Mouse (Mus musculus) macrophage (primary cell): Measurements from ENCODE around the gene Iqch. TPM values are rescaled to one million over a fixed set of nuclear protein-coding genes. Genes with fewer than 3 reads are reported as not detected.
A peak's percentile ranks its signal among the peaks of the same experiment; 100 is the strongest.

ENCODE experiments used
- H3K27ac ChIP-seq: fragments of 350-480 bp; formaldehyde crosslinking; 2 replicates; pipeline ENCODE4 v1.9.0; 2021
- H3K36me3 ChIP-seq: fragments of 350-480 bp; formaldehyde crosslinking; 2 replicates; pipeline ENCODE4 v1.9.0; 2021; ENCODE audit errors: inconsistent target
- H3K4me3 ChIP-seq: fragments of 350-480 bp; formaldehyde crosslinking; 2 replicates; pipeline ENCODE4 v1.9.0; 2021; ENCODE audit errors: inconsistent target
- H3K79me2 ChIP-seq: fragments of 350-480 bp; formaldehyde crosslinking; 2 replicates; pipeline ENCODE4 v1.9.0; 2021; ENCODE audit errors: inconsistent target
- WGBS: methylation state at CpG from one replicate; pipeline ENCODE4 v1.1.7; 2026; ENCODE audit warnings: inconsistent platforms; ENCODE audit not compliant: missing documents; 5-methylcytosine and 5-hydroxymethylcytosine counted together
- polyA plus RNA-seq: library from polyadenylated mRNA; stranded (reverse); fragments of 250-400 nt; gene quantifications from 3 replicates; pipeline ENCODE4 v1.2.4, GENCODE M21; 2018; ENCODE audit warnings: inconsistent platforms

The Iqch gene
- polyA plus RNA-seq, 1 experiment from 2014 or later: not detected

DNA sequence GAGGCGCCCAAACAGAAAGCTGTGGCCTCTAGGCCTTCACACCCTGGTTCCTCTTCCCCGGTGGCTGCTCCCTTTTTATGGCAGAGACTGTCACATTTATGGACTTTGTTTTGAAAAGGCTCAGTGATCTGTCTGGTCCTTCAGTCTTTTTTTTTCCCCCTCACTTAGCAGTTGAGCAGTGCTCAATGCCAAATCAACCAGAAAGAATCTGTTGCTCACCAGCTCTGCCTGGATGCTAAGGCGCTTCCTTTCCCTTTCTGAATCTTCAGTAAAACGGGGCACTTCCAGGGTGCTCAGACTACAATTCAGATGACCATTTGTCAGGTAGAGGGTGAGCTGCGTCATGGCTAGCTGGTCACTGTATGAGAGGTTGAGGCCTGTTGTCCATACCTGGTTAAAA, 148.0 kb downstream of the Iqch start:
- Histone ChIP-seq H3K36me3 (no peaks in the 10 kb centered on the region), H3K79me2 (no peaks in the 10 kb centered on the region), H3K27ac (no peak overlapping the region), H3K4me3 (no peak overlapping the region)
- 86% methylated on average over 5 of the region's 5 CpGs for WGBS

DNA sequence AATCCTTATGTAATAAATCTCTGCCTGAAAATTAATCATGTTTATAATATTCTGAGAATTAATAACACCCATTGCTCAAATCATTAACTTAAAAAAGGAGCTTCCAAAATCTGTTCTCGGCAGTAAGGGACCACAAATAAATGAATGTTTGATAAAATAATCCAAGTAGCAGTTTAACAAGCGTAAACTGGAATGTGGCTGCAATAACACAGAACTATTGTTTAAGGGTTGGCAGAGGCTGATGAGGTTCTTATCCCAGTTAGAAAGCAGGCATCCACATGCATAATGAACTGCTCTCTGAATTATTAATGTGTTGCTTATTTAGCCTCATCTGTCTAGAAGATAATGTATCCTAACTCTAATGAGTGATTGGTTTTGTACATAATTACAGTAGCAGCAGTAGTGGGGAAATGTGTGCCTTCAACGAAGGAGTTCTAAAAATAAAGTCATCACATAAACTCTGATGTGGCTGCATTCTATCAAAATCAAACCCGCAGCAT, 151.7 kb downstream of the Iqch start:
- Histone ChIP-seq H3K36me3 (no peaks in the 10 kb centered on the region), H3K79me2 (no peaks in the 10 kb centered on the region), H3K4me3 (no peak overlapping the region), H3K27ac (no peak overlapping the region)
- WGBS: 94% methylated on average over 4 of the region's 4 CpGs

DNA sequence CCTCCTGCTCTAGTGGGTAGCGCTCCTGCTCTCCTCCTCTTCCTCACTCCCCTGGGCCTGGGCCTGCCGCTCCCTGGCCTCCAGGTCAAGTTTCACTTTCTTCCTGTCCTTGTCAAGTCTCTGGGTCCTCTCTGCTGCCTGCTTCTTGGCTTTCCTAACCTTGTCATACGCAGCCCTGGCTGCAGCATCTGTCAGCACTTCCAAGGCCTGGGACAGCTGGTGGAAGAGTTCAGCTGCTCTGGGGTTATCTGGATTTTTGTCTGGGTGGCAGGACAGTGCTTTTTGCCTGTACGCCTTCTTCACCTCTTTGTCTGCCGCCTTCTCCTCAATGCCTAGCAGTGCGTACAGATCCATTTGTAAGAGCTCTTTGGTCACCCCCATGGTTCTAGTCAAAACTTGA, 158.6 kb downstream of the Iqch start:
- no peak overlapping the region for H3K27ac ChIP-seq
- H3K4me3 ChIP-seq: no peak overlapping the region
- WGBS: 90% methylated on average over 6 of the region's 6 CpGs
- H3K79me2 ChIP-seq: no peaks in the 10 kb centered on the region
- no peaks in the 10 kb centered on the region for H3K36me3 ChIP-seq

DNA sequence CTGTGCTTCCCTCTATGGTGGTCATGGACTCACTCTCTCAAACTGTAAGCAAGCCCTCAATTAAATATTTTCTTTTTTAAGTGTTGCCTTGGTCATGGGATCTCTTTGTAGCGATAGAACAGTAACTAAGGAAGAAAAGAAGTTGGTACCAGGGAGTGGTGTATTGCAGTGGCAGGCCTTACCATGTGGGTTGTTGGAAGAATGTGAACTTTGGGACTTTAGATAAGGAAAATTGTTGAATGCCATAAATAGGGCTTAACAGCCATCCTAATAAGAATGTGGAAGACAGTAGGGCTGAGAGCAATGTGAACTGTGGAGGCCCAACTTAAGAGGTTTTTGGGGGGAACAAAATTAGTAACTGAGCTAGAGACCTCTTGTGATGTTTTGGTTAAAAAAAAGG, 171.6 kb downstream of the Iqch start:
- WGBS: 94% methylated on average over 1 of the region's 1 CpGs
- Histone ChIP-seq H3K36me3 (no peaks in the 10 kb centered on the region), H3K79me2 (no peaks in the 10 kb centered on the region), H3K4me3 (no peak overlapping the region), H3K27ac (no peak overlapping the region)

DNA sequence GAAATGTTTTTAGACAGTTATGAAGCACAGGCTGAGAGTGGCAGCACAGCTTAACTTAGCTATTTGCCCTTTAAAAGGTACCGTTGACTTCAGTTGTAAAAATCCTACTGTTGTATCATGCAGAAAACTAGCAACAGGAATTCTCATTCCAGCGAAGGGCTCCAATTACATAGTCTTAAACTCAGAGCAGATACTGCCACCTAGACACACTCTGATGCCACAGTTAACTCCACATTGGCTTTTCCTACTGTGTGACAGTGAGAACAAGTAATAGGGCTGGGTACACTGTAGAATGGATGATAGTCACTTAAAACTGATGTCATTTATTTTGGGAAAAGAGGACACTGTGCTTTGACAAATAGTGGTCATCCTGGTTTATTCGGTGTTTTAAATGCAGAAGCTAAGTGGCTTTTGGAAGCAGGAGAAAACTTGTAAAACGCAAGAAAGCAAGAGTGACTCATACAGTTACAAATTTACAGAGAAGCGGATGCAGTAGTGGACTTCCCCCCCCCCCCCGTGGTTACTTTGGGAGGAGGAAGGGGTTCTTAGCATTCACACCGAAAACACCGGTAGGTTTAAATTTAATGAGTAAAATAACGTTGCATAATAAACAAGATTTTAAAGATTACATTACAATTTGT, 181.1 kb downstream of the Iqch start:
- 36% methylated on average over 9 of the region's 9 CpGs for WGBS
- Histone ChIP-seq H3K79me2 (no peaks in the 10 kb centered on the region), H3K36me3 (no peaks in the 10 kb centered on the region), H3K4me3 (no peak overlapping the region), H3K27ac (no peak overlapping the region)

DNA sequence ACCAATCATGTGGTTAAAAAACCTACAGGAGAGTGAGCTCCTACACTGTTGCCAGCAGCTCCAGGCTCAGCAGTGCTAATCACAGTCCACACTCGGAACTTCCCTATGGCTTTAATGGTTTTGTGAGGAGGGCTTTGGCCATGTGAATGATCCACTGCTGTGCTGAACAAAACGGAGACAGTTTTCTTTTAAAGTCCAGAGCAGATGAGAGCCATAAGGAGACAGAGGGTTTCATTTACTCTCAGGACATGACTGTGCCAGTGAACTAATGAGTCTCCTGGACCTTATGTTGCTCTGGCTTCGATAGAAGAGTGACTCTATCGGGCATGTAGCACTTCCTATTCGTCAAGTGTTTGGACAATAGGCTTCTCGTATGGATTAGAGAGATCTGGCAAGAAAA, 181.9 kb downstream of the Iqch start:
- 90% methylated on average over 6 of the region's 6 CpGs for WGBS
- H3K4me3 ChIP-seq: no peak overlapping the region
- no peaks in the 10 kb centered on the region for H3K36me3 ChIP-seq
- H3K27ac ChIP-seq: no peak overlapping the region
- H3K79me2 ChIP-seq: no peaks in the 10 kb centered on the region

DNA sequence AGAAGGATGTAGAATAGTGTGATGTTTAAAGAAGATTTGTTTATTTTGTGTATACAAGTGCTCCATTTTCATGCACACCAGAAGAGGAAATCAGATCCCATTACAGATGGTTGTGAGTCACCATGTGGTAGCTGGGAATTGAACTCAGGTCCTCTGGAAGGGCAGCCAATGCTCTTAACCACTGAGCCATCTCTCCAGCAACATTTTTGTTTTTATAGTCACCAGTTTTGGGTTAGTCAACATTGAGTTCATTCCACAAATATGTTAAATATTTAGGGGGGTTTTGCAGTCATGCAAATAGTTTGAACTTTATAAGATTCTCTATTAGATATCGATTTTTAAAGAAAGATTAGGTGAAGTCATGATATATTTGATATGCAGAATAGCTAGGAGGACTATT, 202.1 kb downstream of the Iqch start:
- H3K36me3 ChIP-seq: peaks cover 4% of the 10 kb centered on the region; the same call in 1 of the 2 replicates
- no peak overlapping the region for H3K27ac ChIP-seq
- 91% methylated on average over 1 of the region's 1 CpGs for WGBS
- peaks cover 33% of the 10 kb centered on the region for H3K79me2 ChIP-seq
- H3K4me3 ChIP-seq: peak overlapping the region; percentile 78; the same call in 1 of the 2 replicates

DNA sequence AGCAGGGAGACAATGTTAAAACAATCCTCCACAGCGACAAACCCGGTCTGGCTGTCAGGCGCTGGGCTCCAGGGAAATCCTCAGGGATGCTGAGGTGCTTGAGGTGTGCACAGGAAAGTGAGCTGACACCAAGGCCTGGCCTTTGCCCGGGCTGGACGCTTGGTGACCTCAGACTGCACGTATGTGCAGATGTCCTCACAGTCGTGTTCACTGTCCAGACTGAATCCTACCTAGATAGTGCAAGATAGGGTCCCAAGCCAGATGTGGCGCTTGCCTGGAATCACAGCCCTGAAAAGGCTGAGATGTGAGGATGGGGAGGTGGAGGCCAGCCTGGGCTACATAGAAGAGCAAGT, 202.9 kb downstream of the Iqch start:
- peaks cover 40% of the 10 kb centered on the region for H3K79me2 ChIP-seq
- H3K36me3 ChIP-seq: peaks cover 4% of the 10 kb centered on the region; the same call in 1 of the 2 replicates
- WGBS: 7% methylated on average over 8 of the region's 8 CpGs
- peak overlapping the region; percentile 78 for H3K4me3 ChIP-seq
- H3K27ac ChIP-seq: peak overlapping the region; percentile 74

DNA sequence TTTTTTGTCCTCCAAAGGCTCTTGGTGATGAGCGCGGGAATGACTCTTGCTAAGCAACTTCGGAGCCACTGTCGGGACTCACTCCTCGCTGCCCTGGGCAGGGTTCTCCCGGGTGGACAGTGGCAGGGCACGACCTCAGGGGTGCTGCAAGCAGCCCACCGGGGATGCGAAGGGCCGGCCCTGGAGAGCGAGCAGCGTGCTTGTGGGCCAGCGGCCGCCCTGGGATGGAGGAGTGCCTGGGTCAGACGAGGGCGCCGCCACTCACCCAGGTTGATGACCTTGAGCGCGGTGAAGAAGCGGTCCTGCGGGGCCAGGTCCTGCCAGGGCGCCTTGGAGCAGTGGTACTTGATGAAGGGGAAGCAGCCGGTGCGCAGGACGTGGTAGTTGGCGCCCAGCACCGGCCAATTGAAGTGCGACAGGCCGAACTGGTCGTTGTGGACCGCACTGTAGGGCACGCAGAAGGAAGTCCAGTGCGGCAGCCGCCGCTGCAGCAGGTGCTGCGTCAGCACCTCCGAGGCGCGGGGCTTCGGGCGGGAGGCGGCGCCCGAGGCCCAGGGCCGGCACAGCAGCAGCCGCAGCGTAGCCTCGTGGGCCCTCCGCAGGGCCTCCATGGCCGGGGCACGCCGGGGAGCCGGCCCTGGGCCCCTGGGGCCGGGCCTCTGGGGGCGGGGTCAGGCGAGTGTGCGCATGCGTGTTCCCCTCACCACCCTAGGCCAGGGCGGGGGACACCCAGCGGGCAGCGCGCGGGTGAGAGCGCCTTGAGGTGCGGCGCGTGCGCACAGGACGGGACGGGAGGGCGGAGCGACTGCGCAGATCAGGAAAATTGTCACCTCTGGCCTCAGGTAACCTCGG, 203.5 kb downstream of the Iqch start, which contains the start of gene 2300009A05Rik:
2300009A05Rik (minus strand) TSS at position 636 of the 852 bp plus-strand sequence.
- Histone ChIP-seq H3K27ac (peak within 1 kb of the TSS; percentile 74), H3K36me3 (peaks cover 4% of the 10 kb centered on the region; the same call in 1 of the 2 replicates), H3K79me2 (peaks cover 42% of the 10 kb centered on the region), H3K4me3 (peak within 1 kb of the TSS; percentile 78)
- WGBS: 1% methylated on average over 72 of the region's 74 CpGs

DNA sequence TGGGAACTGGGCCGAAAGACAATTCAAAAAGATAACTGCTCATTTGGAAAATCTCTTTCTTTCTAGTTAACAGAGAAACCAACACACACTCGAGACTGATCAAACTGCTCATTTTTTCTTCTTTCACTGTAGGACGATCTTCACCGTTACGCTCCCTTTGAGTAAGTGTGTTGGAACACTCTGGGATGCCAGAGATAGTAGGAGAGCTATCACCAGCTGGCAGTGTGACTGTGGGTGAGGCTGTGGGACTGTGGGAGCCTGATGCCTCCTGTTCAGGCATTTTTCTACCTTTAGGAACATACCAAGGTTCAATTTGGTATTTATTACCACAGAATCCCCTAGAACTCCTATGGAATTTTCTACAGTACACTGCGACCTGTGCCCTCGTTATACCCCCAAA, 206.7 kb downstream of the Iqch start:
- Histone ChIP-seq H3K4me3 (no peak overlapping the region), H3K27ac (no peak overlapping the region), H3K79me2 (peaks cover 42% of the 10 kb centered on the region), H3K36me3 (peaks cover 4% of the 10 kb centered on the region; the same call in 1 of the 2 replicates)
- 99% methylated on average over 7 of the region's 7 CpGs for WGBS

DNA sequence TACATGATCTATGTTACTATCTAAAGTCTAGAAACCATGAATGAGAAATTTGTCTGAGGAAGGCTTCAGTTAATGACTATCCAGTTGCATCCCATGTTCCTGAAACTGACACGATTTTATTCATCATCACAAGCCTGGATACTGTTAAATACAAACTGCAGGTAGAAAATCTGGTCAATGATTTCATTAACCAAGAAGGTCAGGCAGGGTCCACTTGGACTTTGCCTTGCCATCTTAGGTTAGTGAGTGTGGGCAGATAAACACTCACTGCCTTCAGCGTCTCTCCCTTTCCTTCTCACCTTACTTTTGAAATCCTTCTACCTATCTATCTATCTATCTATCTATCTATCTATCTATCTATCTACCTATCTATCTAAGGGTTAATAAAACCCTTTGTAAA, 211.0 kb downstream of the Iqch start:
- 79% methylated on average over 2 of the region's 2 CpGs for WGBS
- Histone ChIP-seq H3K36me3 (peaks cover 4% of the 10 kb centered on the region; the same call in 1 of the 2 replicates), H3K27ac (no peak overlapping the region), H3K4me3 (no peak overlapping the region), H3K79me2 (peaks cover 21% of the 10 kb centered on the region)

DNA sequence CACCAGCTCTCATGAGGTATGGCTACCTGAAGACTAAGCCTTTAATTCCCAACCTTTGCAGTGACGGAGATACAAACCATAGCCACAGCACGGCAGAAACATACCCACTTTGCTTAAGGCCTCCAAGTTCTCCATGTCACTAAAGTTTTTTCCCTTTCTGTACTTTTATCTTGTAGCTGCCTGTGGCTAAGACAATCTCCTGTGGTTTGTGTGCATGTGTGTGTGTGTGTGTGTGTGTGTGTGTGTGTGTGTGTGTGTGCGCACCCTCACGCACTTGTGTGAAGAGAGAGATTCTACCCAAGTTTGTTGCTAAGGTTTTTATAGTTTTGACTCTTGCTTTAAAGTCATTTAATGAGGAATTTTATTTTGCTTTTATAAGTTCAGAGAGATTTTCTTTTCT, 219.5 kb downstream of the Iqch start:
- H3K79me2 ChIP-seq: peaks cover 5% of the 10 kb centered on the region; the same call in 1 of the 2 replicates
- H3K27ac ChIP-seq: no peak overlapping the region
- H3K36me3 ChIP-seq: no peaks in the 10 kb centered on the region
- H3K4me3 ChIP-seq: no peak overlapping the region
- WGBS: 80% methylated on average over 4 of the region's 4 CpGs

DNA sequence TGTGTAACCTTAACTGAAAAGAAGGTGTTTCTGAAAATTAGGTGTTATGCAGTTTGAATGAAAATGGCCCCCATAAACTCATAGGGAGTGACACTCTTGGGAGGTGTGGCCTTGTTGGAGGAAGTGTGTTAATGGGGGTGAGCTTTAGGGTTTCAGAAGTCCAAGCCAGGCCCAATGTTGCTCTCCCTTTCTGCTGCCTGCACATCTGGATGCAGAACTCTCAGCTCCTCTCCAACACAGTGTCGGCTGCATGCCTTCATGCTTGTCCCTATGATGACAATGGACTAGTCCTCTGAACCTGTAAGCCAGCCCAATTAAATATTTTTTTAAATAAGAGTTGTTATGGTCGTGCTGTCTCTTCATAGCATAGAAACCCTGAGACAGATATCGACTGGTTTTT, 222.0 kb downstream of the Iqch start:
- 91% methylated on average over 3 of the region's 3 CpGs for WGBS

DNA sequence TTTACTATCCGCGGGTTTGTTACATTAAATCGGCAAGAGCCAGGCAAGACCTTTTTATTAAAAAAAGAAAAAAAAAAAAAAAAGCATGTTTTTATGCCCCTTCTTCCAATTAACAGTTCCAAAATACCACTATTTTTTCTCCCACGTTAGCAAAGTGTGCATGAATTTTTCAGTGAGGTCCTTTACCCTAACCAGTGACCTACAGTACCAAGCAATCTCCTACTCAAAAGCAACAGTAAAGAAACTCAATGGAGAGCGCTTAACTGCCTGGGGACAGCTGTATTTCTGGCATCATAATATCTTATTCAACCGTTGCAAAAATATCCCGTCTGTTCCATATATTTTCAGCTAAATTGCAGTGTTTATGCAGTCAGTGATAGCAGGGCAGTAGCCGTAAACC, 224.1 kb downstream of the Iqch start:
- H3K27ac ChIP-seq: peak overlapping the region; percentile 73
- peaks cover 46% of the 10 kb centered on the region; the same call in 1 of the 2 replicates for H3K79me2 ChIP-seq
- no peaks in the 10 kb centered on the region for H3K36me3 ChIP-seq
- peak overlapping the region; percentile 72 for H3K4me3 ChIP-seq
- 21% methylated on average over 8 of the region's 8 CpGs for WGBS

More for the DNA sequence above, 222.0 kb downstream of the Iqch start:
- Histone ChIP-seq H3K36me3 (no peaks in the 10 kb centered on the region), H3K27ac (no peak overlapping the region), H3K4me3 (no peak overlapping the region), H3K79me2 (peaks cover 25% of the 10 kb centered on the region; the same call in 1 of the 2 replicates)
